Mouse (Mus musculus) v-Abl transformed pro-B cells (cell line): Measurements from ENCODE around the gene Thg1l.

Source experiments
- in situ Hi-C, 2 experiments: fragments of 400-800 bp; cut with MboI; formaldehyde crosslinking; loops; one replicate each; pipeline ENCODE4 v1.15.1; 2025; ENCODE audit not compliant: unreplicated experiment in 2 of 2

The Thg1l gene

GRCm38 (mm10) chr11:45932771-45933170 lies 22.5 kb downstream of the Thg1l start:
- in situ Hi-C loops, result no loop called here

GRCm38 (mm10) chr11:45929541-45929940 lies 25.8 kb downstream of the Thg1l start:
- in situ Hi-C loops, result no loop called here

GRCm38 (mm10) chr11:45927456-45927855 lies 27.8 kb downstream of the Thg1l start:
- in situ Hi-C loops, result no loop called here

GRCm38 (mm10) chr11:45926640-45927082 lies 28.6 kb downstream of the Thg1l start:
- in situ Hi-C loops, result no loop called here

GRCm38 (mm10) chr11:45925436-45925835 lies 29.9 kb downstream of the Thg1l start:
- in situ Hi-C loops, result no loop called here

- in situ Hi-C loops, result no loop called here
Measured at GRCm38 (mm10) chr11:45921480-45921898, 33.8 kb downstream of the Thg1l start.

GRCm38 (mm10) chr11:45921026-45921425 lies 34.3 kb downstream of the Thg1l start:
- in situ Hi-C loops, result no loop called here

GRCm38 (mm10) chr11:45918836-45919235 lies 36.5 kb downstream of the Thg1l start:
- in situ Hi-C loops, result loop anchor here in 1 of 2 experiments (10.0 kb wide), 1 partner anchor 1324 kb away; no protein-coding TSS in a partner anchor

- in situ Hi-C loops, result loop anchor here in 1 of 2 experiments (10.0 kb wide), 1 partner anchor 1323 kb away; no protein-coding TSS in a partner anchor
Measured at GRCm38 (mm10) chr11:45918018-45918417, 37.3 kb downstream of the Thg1l start.

- in situ Hi-C loops, result loop anchor here in 1 of 2 experiments (10.0 kb wide), 1 partner anchor 1321 kb away; no protein-coding TSS in a partner anchor
Measured at GRCm38 (mm10) chr11:45916196-45916595, 39.1 kb downstream of the Thg1l start.

GRCm38 (mm10) chr11:45910701-45911100 lies 44.6 kb downstream of the Thg1l start:
- in situ Hi-C loops, result loop anchor here in 1 of 2 experiments (10.0 kb wide), 1 partner anchor 1316 kb away; no protein-coding TSS in a partner anchor

- in situ Hi-C loops, result no loop called here
Measured at GRCm38 (mm10) chr11:45908894-45909293, 46.4 kb downstream of the Thg1l start.

GRCm38 (mm10) chr11:45908070-45908469 lies 47.2 kb downstream of the Thg1l start:
- in situ Hi-C loops, result no loop called here

- in situ Hi-C loops, result no loop called here
Measured at GRCm38 (mm10) chr11:45907301-45907700, 48.0 kb downstream of the Thg1l start.

- in situ Hi-C loops, result no loop called here
Measured at GRCm38 (mm10) chr11:45906109-45906786, 49.0 kb downstream of the Thg1l start.

- in situ Hi-C loops, result no loop called here
Measured at GRCm38 (mm10) chr11:45900233-45901015, 54.9 kb downstream of the Thg1l start.

GRCm38 (mm10) chr11:45897392-45897791 lies 57.9 kb downstream of the Thg1l start:
- in situ Hi-C loops, result loop anchor here in 1 of 2 experiments (10.0 kb wide), 1 partner anchor 333 kb away; no protein-coding TSS in a partner anchor
